Mouse (Mus musculus) stomach, embryonic 14.5 days (tissue): ENCODE data around the gene 2310034G01Rik. TPM values are rescaled to one million over a fixed set of nuclear protein-coding genes. Genes with fewer than 3 reads are reported as not detected.

Source experiments
- ATAC-seq: fragments of 200-750 bp; cut with Nextera tagmentation; 2 replicates; pipeline ENCODE4 v1.8.0; 2017; ENCODE audit warnings: low read depth, moderate TSS enrichment; ENCODE audit not compliant: insufficient number of reproducible peaks, insufficient read depth, low FRiP score
- H3K27ac ChIP-seq: fragments of 300-500 bp; sonication (generic); 2 replicates; pipeline ENCODE4 v1.5.1; 2014; ENCODE audit warnings: mild to moderate bottlenecking, low read length, moderate library complexity, mixed read lengths
- H3K27me3 ChIP-seq: fragments of 300-500 bp; sonication (generic); 2 replicates; pipeline ENCODE4 v1.6.1; 2014; ENCODE audit warnings: low read length, control low read depth, mixed read lengths; ENCODE audit not compliant: control insufficient read depth, insufficient read depth
- H3K36me3 ChIP-seq: fragments of 300-500 bp; sonication (generic); 2 replicates; pipeline ENCODE4 v1.6.1; 2014; ENCODE audit warnings: mild to moderate bottlenecking, control low read depth, low read length, moderate library complexity, mixed read lengths; ENCODE audit not compliant: control insufficient read depth, insufficient read depth
- H3K4me1 ChIP-seq: fragments of 300-500 bp; sonication (generic); 2 replicates; pipeline ENCODE4 v1.6.1; 2014; ENCODE audit warnings: low read length, control low read depth, mixed read lengths; ENCODE audit not compliant: control insufficient read depth, insufficient read depth
- H3K4me2 ChIP-seq: fragments of 300-500 bp; sonication (generic); replicated peaks from 2 replicates; pipeline ENCODE4 v1.6.1; 2014; ENCODE audit warnings: low read depth, low read length, control low read depth
- H3K4me3 ChIP-seq: fragments of 300-500 bp; sonication (generic); 2 replicates; pipeline ENCODE4 v1.5.1; 2014; ENCODE audit warnings: low read depth, low read length, control low read depth
- H3K9ac ChIP-seq: fragments of 300-500 bp; sonication (generic); replicated peaks from 2 replicates; pipeline ENCODE4 v1.6.1; 2014; ENCODE audit warnings: low read depth, mild to moderate bottlenecking, control low read depth, low read length, moderate library complexity, mixed read lengths
- H3K9me3 ChIP-seq: fragments of 300-500 bp; sonication (generic); 2 replicates; pipeline ENCODE4 v1.6.1; 2016; ENCODE audit warnings: low read depth, low read length, control low read depth; ENCODE audit not compliant: control insufficient read depth
- WGBS: fragments of 180-500 bp; shearing (Covaris S2); extraction: QIAGEN DNeasy Blood & Tissue Kit; methylation state at CpG from one replicate; pipeline ENCODE4 v1.1.7; 2014; 5-methylcytosine and 5-hydroxymethylcytosine counted together
- polyA plus RNA-seq: library from polyadenylated mRNA; unstranded; fragments of >200 nt; fragmentation: Nextera tagmentation; extraction: Ambion mirVana; gene quantifications from 2 replicates; pipeline ENCODE4 v1.2.1, GENCODE M21; 2014

Gene 2310034G01Rik
- polyA plus RNA-seq, 1 experiment from 2014 or later = 2.1 TPM

DNA sequence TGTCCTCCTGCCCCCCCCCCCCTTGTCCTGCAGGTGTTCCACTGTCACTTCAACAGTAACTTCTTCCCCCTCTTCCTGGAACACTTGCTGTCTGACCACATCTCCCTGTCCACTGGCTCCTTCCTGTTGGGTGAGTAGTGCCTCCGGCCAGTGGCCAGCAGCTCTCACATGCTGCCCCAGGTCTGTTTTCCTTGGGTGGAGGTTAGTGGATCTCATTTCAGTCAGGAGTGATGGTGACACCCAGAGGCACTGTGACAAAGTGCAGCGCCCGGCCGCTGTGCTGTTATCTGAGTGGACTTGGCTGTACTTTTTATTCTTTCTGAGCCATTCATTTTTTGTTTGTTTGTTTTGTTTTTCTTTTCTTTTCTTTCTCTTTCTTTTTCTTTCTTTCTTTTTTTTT, 19.1 kb upstream of the 2310034G01Rik start:
- no peaks in the 10 kb centered on the region for H3K27me3 ChIP-seq
- no peaks in the 10 kb centered on the region for H3K9me3 ChIP-seq
- H3K36me3 ChIP-seq = no peaks in the 10 kb centered on the region
- H3K4me2 ChIP-seq = no peak overlapping the region
- no peaks in the 10 kb centered on the region for H3K4me1 ChIP-seq
- no peak overlapping the region for H3K4me3 ChIP-seq
- WGBS = 25% methylated on average over 4 of the region's 4 CpGs
- no peak overlapping the region for H3K27ac ChIP-seq
- no peak overlapping the region for H3K9ac ChIP-seq
- ATAC-seq = no peak

DNA sequence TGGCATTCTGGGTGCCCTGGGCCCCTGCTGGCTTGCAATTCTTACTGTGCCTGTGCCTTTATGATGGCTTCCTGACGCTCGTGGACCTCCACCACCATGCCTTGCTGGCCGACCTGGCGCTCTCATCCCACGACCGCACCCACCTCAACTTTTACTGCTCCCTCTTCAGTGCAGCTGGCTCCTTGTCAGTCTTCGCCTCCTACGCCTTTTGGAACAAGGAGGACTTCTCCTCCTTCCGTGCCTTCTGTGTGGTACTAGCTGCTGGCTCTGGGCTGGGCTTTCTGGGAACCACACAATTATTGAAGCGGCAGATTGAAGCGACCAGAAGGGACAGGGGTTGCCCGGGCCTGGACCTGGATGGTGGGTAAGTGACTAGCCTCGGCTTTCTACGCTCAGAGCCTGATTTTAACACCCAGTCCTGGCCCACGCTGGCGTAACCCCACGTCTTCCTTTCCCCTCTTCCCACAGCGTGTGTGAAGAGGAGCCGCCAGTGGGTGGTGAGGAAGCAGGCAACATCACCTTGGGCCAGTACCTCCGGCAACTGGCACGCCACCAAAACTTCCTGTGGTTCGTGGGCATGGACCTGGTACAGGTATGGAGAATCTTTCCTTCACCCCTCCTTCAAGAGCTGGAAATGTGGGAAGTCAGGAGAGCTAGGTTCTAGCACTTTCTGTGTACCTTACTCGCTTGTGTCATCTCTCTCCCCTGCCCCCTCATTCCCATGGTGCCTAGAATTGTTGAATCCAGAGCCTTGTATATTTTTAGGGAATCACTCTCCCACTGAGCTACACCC, 17.9 kb upstream of the 2310034G01Rik start:
- Histone ChIP-seq H3K4me3 (no peak overlapping the region), H3K27me3 (no peaks in the 10 kb centered on the region), H3K9me3 (no peaks in the 10 kb centered on the region), H3K36me3 (no peaks in the 10 kb centered on the region), H3K4me1 (no peaks in the 10 kb centered on the region), H3K9ac (no peak overlapping the region), H3K4me2 (no peak overlapping the region), H3K27ac (no peak overlapping the region)
- no peak for ATAC-seq
- 88% methylated on average over 23 of the region's 23 CpGs for WGBS

GRCm38 (mm10) chr19:46363294-46364009, 13.3 kb upstream of the 2310034G01Rik start:
- H3K27ac ChIP-seq = no peak overlapping the region
- no peaks in the 10 kb centered on the region for H3K27me3 ChIP-seq
- no peak for ATAC-seq
- H3K36me3 ChIP-seq = no peaks in the 10 kb centered on the region
- no peaks in the 10 kb centered on the region for H3K4me1 ChIP-seq
- no peaks in the 10 kb centered on the region for H3K9me3 ChIP-seq
- no peak overlapping the region for H3K9ac ChIP-seq
- no peak overlapping the region for H3K4me2 ChIP-seq
- WGBS = 77% methylated on average over 11 of the region's 11 CpGs
- no peak overlapping the region for H3K4me3 ChIP-seq

- no peak overlapping the region for H3K4me3 ChIP-seq
- H3K36me3 ChIP-seq = no peaks in the 10 kb centered on the region
- no peak overlapping the region for H3K27ac ChIP-seq
- no peaks in the 10 kb centered on the region for H3K9me3 ChIP-seq
- 87% methylated on average over 8 of the region's 8 CpGs for WGBS
- H3K4me1 ChIP-seq = no peaks in the 10 kb centered on the region
- no peak for ATAC-seq
- no peak overlapping the region for H3K9ac ChIP-seq
- 0 out of 2 replicates have a peak, but pooled peaks cover 7% of the 10 kb centered on the region for H3K27me3 ChIP-seq
- no peak overlapping the region for H3K4me2 ChIP-seq
Measured at GRCm38 (mm10) chr19:46362104-46362503, 12.0 kb upstream of the 2310034G01Rik start.

GRCm38 (mm10) chr19:46358381-46358780, 8.3 kb upstream of the 2310034G01Rik start:
- Histone ChIP-seq H3K4me3 (no peak overlapping the region), H3K4me1 (no peaks in the 10 kb centered on the region), H3K27ac (peak overlapping the region; percentile 48; the same call in 1 of the 2 replicates), H3K9me3 (no peaks in the 10 kb centered on the region), H3K9ac (no peak overlapping the region), H3K36me3 (no peaks in the 10 kb centered on the region), H3K4me2 (0 out of 2 replicates have a peak overlapping the region, but pooled peaks have one; percentile 19), H3K27me3 (0 out of 2 replicates have a peak, but pooled peaks cover 8% of the 10 kb centered on the region)
- no peak; the same call in 1 of the 2 replicates for ATAC-seq
- 56% methylated on average over 4 of the region's 4 CpGs for WGBS

GRCm38 (mm10) chr19:46357344-46358280, 7.5 kb upstream of the 2310034G01Rik start:
- H3K27me3 ChIP-seq = 0 out of 2 replicates have a peak, but pooled peaks cover 8% of the 10 kb centered on the region
- H3K4me2 ChIP-seq = peak overlapping the region; percentile 75
- H3K4me3 ChIP-seq = peak overlapping the region; percentile 45
- 18% methylated on average over 25 of the region's 25 CpGs for WGBS
- no peaks in the 10 kb centered on the region for H3K4me1 ChIP-seq
- H3K36me3 ChIP-seq = no peaks in the 10 kb centered on the region
- ATAC-seq = no peak; the same call in 1 of the 2 replicates
- H3K9ac ChIP-seq = no peak overlapping the region
- peak overlapping the region; percentile 48; the same call in 1 of the 2 replicates for H3K27ac ChIP-seq
- no peaks in the 10 kb centered on the region for H3K9me3 ChIP-seq

GRCm38 (mm10) chr19:46356701-46357138, 6.6 kb upstream of the 2310034G01Rik start:
- Histone ChIP-seq H3K9me3 (no peaks in the 10 kb centered on the region), H3K4me3 (peak overlapping the region; percentile 45), H3K36me3 (no peaks in the 10 kb centered on the region), H3K9ac (peak overlapping the region; percentile 28; the same call in 1 of the 2 replicates), H3K27ac (0 out of 2 replicates have a peak overlapping the region, but pooled peaks have one; percentile 48), H3K27me3 (0 out of 2 replicates have a peak, but pooled peaks cover 8% of the 10 kb centered on the region), H3K4me2 (peak overlapping the region; percentile 75), H3K4me1 (no peaks in the 10 kb centered on the region)
- ATAC-seq = peak; percentile 86
- under 1% methylated on average over 29 of the region's 29 CpGs for WGBS
